Mouse (Mus musculus) cerebral cortex, adult 2 months (tissue): Measurements from ENCODE around the gene Thap11.

ENCODE experiments used
- WGBS: fragments of 180-500 bp; shearing (Covaris S2); methylation state at CpG from one replicate; pipeline ENCODE4 v1.1.7; 2018; 5-methylcytosine and 5-hydroxymethylcytosine counted together

The Thap11 gene

GRCm38 (mm10) chr8:105900941-105901616 lies 46.1 kb downstream of the Thap11 start:
- WGBS, result 26% methylated on average over 16 of the region's 16 CpGs
